Mouse (Mus musculus) liver, postnatal 0 days (tissue): ENCODE measurements around the gene Cep55. TPM values are rescaled to one million over a fixed set of nuclear protein-coding genes. Genes with fewer than 3 reads are reported as not detected.
A peak's percentile ranks its signal among the peaks of the same experiment; 100 is the strongest.

Source experiments
- ATAC-seq: fragments of 200-750 bp; cut with Nextera tagmentation; 2 replicates; pipeline ENCODE4 v1.8.0; 2017; ENCODE audit warnings: mild to moderate bottlenecking, moderate library complexity
- DNase-seq: peaks from one replicate; pipeline ENCODE4 v3.0.0-alpha.2; 2016
- H3K27ac ChIP-seq: fragments of 300-500 bp; sonication (generic); 2 replicates; pipeline ENCODE4 v1.5.1; 2014; ENCODE audit warnings: antibody characterized with exemption, moderate library complexity, mild to moderate bottlenecking, low read depth
- H3K27me3 ChIP-seq: fragments of 300-500 bp; sonication (generic); 2 replicates; pipeline ENCODE4 v1.6.1; 2014; ENCODE audit warnings: low read length, control low read depth, mixed read lengths; ENCODE audit not compliant: insufficient read depth
- H3K36me3 ChIP-seq: fragments of 300-500 bp; sonication (generic); replicated peaks from 2 replicates; pipeline ENCODE4 v1.6.1; 2014; ENCODE audit warnings: mild to moderate bottlenecking, control low read depth, low read length, moderate library complexity, mixed read lengths; ENCODE audit not compliant: insufficient read depth
- H3K4me1 ChIP-seq: fragments of 300-500 bp; sonication (generic); 2 replicates; pipeline ENCODE4 v1.6.1; 2014; ENCODE audit warnings: antibody characterized with exemption, mild to moderate bottlenecking, control low read depth; ENCODE audit not compliant: insufficient read depth
- H3K4me2 ChIP-seq: fragments of 300-500 bp; sonication (generic); 2 replicates; pipeline ENCODE4 v1.6.1; 2014; ENCODE audit warnings: low read depth, mild to moderate bottlenecking, low read length, moderate library complexity, mixed read lengths
- H3K4me3 ChIP-seq: fragments of 300-500 bp; sonication (generic); 2 replicates; pipeline ENCODE4 v1.5.1; 2014; ENCODE audit warnings: low read depth, low read length
- H3K9ac ChIP-seq: fragments of 300-500 bp; sonication (generic); replicated peaks from 2 replicates; pipeline ENCODE4 v1.6.1; 2014; ENCODE audit warnings: mild to moderate bottlenecking, moderate library complexity
- H3K9me3 ChIP-seq: fragments of 300-500 bp; sonication (generic); 2 replicates; pipeline ENCODE4 v1.6.1; 2016; ENCODE audit warnings: mild to moderate bottlenecking, control low read depth, low read length, mixed read lengths
- CTCF ChIP-seq: sonication (generic); IDR thresholded peaks from 2 replicates; pipeline ENCODE4 v1.5.1; 2016; ENCODE audit warnings: antibody characterized with exemption, low read depth
- EP300 ChIP-seq: IDR thresholded peaks from 2 replicates; pipeline ENCODE4 v1.6.1; 2016; ENCODE audit warnings: antibody characterized with exemption, low read depth, mild to moderate bottlenecking
- WGBS: fragments of 180-500 bp; shearing (Covaris S2); extraction: QIAGEN DNeasy Blood & Tissue Kit; methylation state at CpG from one replicate; pipeline ENCODE4 v1.1.7; 2014; ENCODE audit not compliant: insufficient replicate concordance; 5-methylcytosine and 5-hydroxymethylcytosine counted together
- polyA plus RNA-seq: library from polyadenylated mRNA; unstranded; fragments of >200 nt; fragmentation: Nextera tagmentation; extraction: Ambion mirVana; gene quantifications from 2 replicates; pipeline ENCODE4 v1.2.1, GENCODE M21; 2015

Gene Cep55
- polyA plus RNA-seq, 1 experiment from 2014 or later = 3.3 TPM

DNA sequence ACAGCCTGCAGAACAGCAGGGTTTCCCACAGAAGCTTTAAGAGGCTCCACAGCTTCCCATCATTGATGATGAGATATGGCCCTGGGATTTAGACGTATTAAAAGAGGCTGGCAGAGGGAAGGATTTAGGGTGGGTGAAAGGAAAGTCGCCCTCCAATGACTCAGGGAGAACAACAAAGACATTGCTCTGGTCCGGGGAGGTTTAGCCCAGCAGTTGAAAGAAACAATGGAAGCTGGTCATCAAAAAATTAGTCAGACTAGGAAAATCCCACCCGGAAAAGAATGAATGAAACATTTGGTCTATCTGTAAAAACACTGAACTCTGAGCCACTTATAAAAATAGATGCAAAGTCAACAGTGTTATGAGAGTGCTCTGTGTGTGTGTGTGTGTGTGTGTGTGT, 31.2 kb upstream of the Cep55 start:
- Histone ChIP-seq H3K9me3 (no peaks in the 10 kb centered on the region), H3K27ac (no peak overlapping the region), H3K9ac (no peak overlapping the region), H3K4me3 (no peak overlapping the region), H3K27me3 (no peaks in the 10 kb centered on the region), H3K4me1 (peaks cover 35% of the 10 kb centered on the region), H3K4me2 (no peak overlapping the region), H3K36me3 (no peaks in the 10 kb centered on the region)
- no peak for DNase-seq
- ATAC-seq = no peak
- 68% methylated on average over 4 of the region's 4 CpGs for WGBS
- TF ChIP-seq EP300 = no peak
- no peak for TF ChIP-seq CTCF

GRCm38 (mm10) chr19:38025254-38026041, 29.4 kb upstream of the Cep55 start:
- H3K4me3 ChIP-seq = no peak overlapping the region
- no peaks in the 10 kb centered on the region for H3K27me3 ChIP-seq
- TF ChIP-seq EP300 = no peak
- no peak for TF ChIP-seq CTCF
- ATAC-seq (peak; percentile 53), DNase-seq (peak; percentile 38)
- no peak overlapping the region for H3K9ac ChIP-seq
- H3K4me2 ChIP-seq = no peak overlapping the region
- peak overlapping the region; percentile 66 for H3K27ac ChIP-seq
- H3K4me1 ChIP-seq = peaks cover 44% of the 10 kb centered on the region
- no peaks in the 10 kb centered on the region for H3K9me3 ChIP-seq
- H3K36me3 ChIP-seq = no peaks in the 10 kb centered on the region
- 44% methylated on average over 8 of the region's 9 CpGs for WGBS

DNA sequence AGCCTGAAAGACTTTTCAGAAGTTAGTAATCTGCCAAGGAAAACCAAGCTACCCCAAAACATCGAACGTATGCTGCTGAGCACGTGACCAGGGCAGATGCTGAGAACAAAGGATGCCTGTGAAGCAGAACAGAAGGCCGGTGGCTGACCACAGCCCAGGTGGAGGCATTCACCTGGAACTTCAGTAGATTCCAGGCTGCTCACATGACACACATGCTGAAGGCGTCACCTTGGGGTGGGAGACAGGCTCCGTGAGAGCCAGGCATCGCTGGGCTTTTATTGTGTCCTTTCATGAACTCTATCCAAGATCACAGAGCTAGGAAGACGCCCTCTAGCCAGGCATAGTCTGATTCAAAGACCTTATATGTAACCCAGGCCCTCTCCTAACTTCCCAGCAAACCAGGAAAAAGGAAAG, 28.6 kb upstream of the Cep55 start:
- DNase-seq (peak; percentile 37), ATAC-seq (no peak)
- no peaks in the 10 kb centered on the region for H3K27me3 ChIP-seq
- no peak overlapping the region for H3K9ac ChIP-seq
- peaks cover 47% of the 10 kb centered on the region for H3K4me1 ChIP-seq
- H3K27ac ChIP-seq = peak overlapping the region; percentile 66; the same call in 1 of the 2 replicates
- TF ChIP-seq CTCF (no peak), EP300 (no peak)
- no peaks in the 10 kb centered on the region for H3K36me3 ChIP-seq
- 62% methylated on average over 8 of the region's 8 CpGs for WGBS
- no peaks in the 10 kb centered on the region for H3K9me3 ChIP-seq
- no peak overlapping the region for H3K4me3 ChIP-seq
- H3K4me2 ChIP-seq = no peak overlapping the region

DNA sequence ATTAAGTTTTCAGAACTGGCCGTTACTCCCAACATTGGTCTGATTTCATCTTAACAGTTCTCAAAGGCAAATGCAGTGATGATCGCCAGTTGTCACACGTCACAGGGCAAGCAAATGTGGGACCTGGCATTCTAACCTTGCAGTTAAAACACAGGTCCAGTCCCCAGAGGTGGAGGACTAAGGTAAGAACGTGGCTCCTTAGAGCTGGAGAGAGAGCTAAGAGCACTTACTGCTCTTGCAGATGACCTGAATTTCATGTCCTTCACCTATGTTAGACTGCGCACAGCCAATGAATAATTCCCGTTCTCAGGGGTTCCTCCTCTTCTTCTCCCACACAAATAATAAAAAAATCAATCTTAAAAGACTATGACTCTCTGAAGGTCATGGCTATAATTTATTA, 27.4 kb upstream of the Cep55 start:
- H3K4me1 ChIP-seq = peaks cover 47% of the 10 kb centered on the region
- H3K36me3 ChIP-seq = no peaks in the 10 kb centered on the region
- DNase-seq (no peak), ATAC-seq (no peak)
- H3K9ac ChIP-seq = no peak overlapping the region
- peak overlapping the region; percentile 78 for H3K27ac ChIP-seq
- H3K4me2 ChIP-seq = no peak overlapping the region
- no peaks in the 10 kb centered on the region for H3K27me3 ChIP-seq
- no peak for TF ChIP-seq CTCF
- no peak for TF ChIP-seq EP300
- WGBS = 73% methylated on average over 6 of the region's 6 CpGs
- H3K4me3 ChIP-seq = no peak overlapping the region
- no peaks in the 10 kb centered on the region for H3K9me3 ChIP-seq

DNA sequence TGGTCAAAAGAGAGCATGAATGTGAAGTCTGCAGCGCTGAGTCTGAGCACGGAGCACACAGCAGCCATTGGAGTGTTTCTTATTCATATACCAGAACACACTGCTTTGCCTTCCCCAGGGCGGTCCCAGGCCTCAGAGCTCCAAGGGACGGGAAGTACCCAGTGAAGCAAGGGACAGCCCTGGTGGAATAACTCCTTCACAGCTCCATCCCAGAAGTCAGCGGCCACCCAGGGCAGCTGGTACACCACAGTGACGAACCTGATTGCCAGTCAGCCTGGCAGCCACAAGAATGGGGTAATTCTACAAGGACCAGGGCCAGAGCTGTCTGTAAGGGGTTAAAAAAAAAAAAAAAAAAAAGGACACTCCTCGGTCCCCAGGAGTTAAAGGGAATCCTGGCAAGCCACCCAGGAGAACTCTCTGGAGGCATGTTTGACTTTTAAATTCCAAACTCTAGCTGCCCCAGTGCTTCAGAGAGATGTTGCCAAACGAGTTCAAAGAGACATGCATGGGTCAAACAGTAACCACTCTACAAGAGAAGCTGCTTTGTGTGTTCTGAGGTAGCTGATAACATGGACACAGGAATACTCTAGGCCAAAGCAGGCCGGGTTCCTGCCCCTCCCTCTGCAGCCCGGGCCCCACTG, 26.8 kb upstream of the Cep55 start:
- Histone ChIP-seq H3K9me3 (no peaks in the 10 kb centered on the region), H3K27me3 (no peaks in the 10 kb centered on the region), H3K9ac (no peak overlapping the region; the same call in 1 of the 2 replicates), H3K4me3 (no peak overlapping the region), H3K27ac (peak overlapping the region; percentile 78), H3K4me1 (peaks cover 45% of the 10 kb centered on the region), H3K4me2 (peak overlapping the region; percentile 4; the same call in 1 of the 2 replicates), H3K36me3 (no peaks in the 10 kb centered on the region)
- TF ChIP-seq EP300 (peak; percentile 26; the same call in 1 of the 2 replicates), CTCF (no peak)
- DNase-seq (peak; percentile 31), ATAC-seq (peak; percentile 86)
- WGBS = 52% methylated on average over 10 of the region's 10 CpGs

- H3K27ac ChIP-seq = peak overlapping the region; percentile 78; the same call in 1 of the 2 replicates
- H3K9ac ChIP-seq = no peak overlapping the region
- H3K36me3 ChIP-seq = no peaks in the 10 kb centered on the region
- H3K4me1 ChIP-seq = peaks cover 44% of the 10 kb centered on the region
- 77% methylated on average over 3 of the region's 3 CpGs for WGBS
- ATAC-seq (no peak), DNase-seq (no peak)
- TF ChIP-seq EP300 (no peak), CTCF (no peak)
- no peaks in the 10 kb centered on the region for H3K9me3 ChIP-seq
- H3K4me3 ChIP-seq = no peak overlapping the region
- no peaks in the 10 kb centered on the region for H3K27me3 ChIP-seq
- no peak overlapping the region for H3K4me2 ChIP-seq
Observed at GRCm38 (mm10) chr19:38029292-38029691, 25.5 kb upstream of the Cep55 start.
